Comparison of ENCODE assay signal across 8 mouse cellular contexts in genomic region chr6:115838161-115838597, GRCm38 (mm10). TPM values are rescaled to one million over a fixed set of nuclear protein-coding genes. Genes with fewer than 3 reads are reported as not detected.
DNase-seq lines count a peak whose midpoint lies in the region; ATAC-seq lines count a peak whose summit lies in the region.

TSS of gene Efcab12 (minus strand) at chr6:115838412.

- H3K27ac ChIP-seq in hindbrain, embryonic 13.5 days: peak within 1 kb of the TSS; percentile 66
- peak within 1 kb of the TSS; percentile 6; the same call in 1 of the 2 replicates for H3K27ac ChIP-seq in lung, embryonic 16.5 days (ENCODE audit: low read length)

- H3K9me3 ChIP-seq in hindbrain, embryonic 13.5 days: no peaks in the 10 kb centered on the region
- no peaks in the 10 kb centered on the region for H3K9me3 ChIP-seq in lung, embryonic 16.5 days (ENCODE audit: control insufficient read depth, low read length)

- ATAC-seq in hindbrain, embryonic 13.5 days (ENCODE audit: low FRiP score): peak; percentile 95
- ATAC-seq in lung, embryonic 16.5 days (ENCODE audit: low read depth): peak; percentile 92

- H3K9ac ChIP-seq in hindbrain, embryonic 13.5 days: peak within 1 kb of the TSS; percentile 64
- peak within 1 kb of the TSS; percentile 49 for H3K9ac ChIP-seq in lung, embryonic 16.5 days (ENCODE audit: low read length)

- peaks cover 13% of the 10 kb centered on the region for H3K36me3 ChIP-seq in hindbrain, embryonic 13.5 days
- H3K36me3 ChIP-seq in lung, embryonic 16.5 days (ENCODE audit: control insufficient read depth, insufficient read depth, low read length): no peaks in the 10 kb centered on the region; the same call in 1 of the 2 replicates

- 2% methylated on average over 19 of the region's 19 CpGs for WGBS in hindbrain, embryonic 13.5 days
- whole genome bisulfite sequencing in lung, embryonic 16.5 days: 1% methylated on average over 19 of the region's 19 CpGs

- peak within 1 kb of the TSS; percentile 36 for H3K4me3 ChIP-seq in hindbrain, embryonic 13.5 days
- peak within 1 kb of the TSS; percentile 40 for H3K4me3 ChIP-seq in lung, embryonic 16.5 days (ENCODE audit: low read length)

- H3K4me1 ChIP-seq in hindbrain, embryonic 13.5 days (replicated peaks): peaks cover 17% of the 10 kb centered on the region
- peaks cover 5% of the 10 kb centered on the region; the same call in 1 of the 2 replicates for H3K4me1 ChIP-seq in lung, embryonic 16.5 days (replicated peaks; ENCODE audit: control insufficient read depth, insufficient read depth, low read length)

- H3K27me3 ChIP-seq in hindbrain, embryonic 13.5 days: no peaks in the 10 kb centered on the region
- H3K27me3 ChIP-seq in lung, embryonic 16.5 days (ENCODE audit: control insufficient read depth, insufficient read depth, low read depth, low read length): no peaks in the 10 kb centered on the region

- DNase-seq in ZHBTc4 (ENCODE audit: low read depth, low spot score): peak; percentile 96
- peak; percentile 72 to 77 for DNase-seq in cerebellum, postnatal 14 days
- peak; percentile 64 to 68 for DNase-seq in frontal cortex, postnatal 14 days (ENCODE audit: low spot score in 2 of 2)
- DNase-seq in layer of hippocampus, postnatal 10 days (ENCODE audit: low spot score in 2 of 2): peak; percentile 54 to 59
- DNase-seq in ovary, postnatal 14 days (ENCODE audit: low spot score): peak; percentile 46
- peak; percentile 48 for DNase-seq in urinary bladder, postnatal 25 days (ENCODE audit: low spot score)

- H3K4me2 ChIP-seq in hindbrain, embryonic 13.5 days: peak within 1 kb of the TSS; percentile 67
- H3K4me2 ChIP-seq in lung, embryonic 16.5 days (ENCODE audit: low read depth, low read length): peak within 1 kb of the TSS; percentile 63

RNA-seq across cellular contexts. Expression of gene Efcab12, which starts in this region (rescaled TPM):
- 3.0 and 3.4 TPM in 2 replicates for polyA plus RNA-seq in hindbrain, embryonic 13.5 days (2015; fragmentation: Nextera tagmentation; extraction: Ambion mirVana)
- total RNA-seq in layer of hippocampus, postnatal 10 days (2021): 1 to 10 TPM; 2.9 to 3.5 TPM
- polyA plus RNA-seq in lung, embryonic 16.5 days (2015; fragmentation: Nextera tagmentation; extraction: Ambion mirVana): 1.8 and 2.1 TPM in 2 replicates

Comparison
In these comparisons a context has a peak if more than half of its experiments do, and no peak if none do; other contexts are left out.
1. Peak in every context shown above with its lines: DNase-seq, ATAC-seq, H3K4me3 ChIP-seq and H3K27ac ChIP-seq.
2. DNase-seq: peak in every context shown above with its lines; median percentile 96 in ZHBTc4; 74 in cerebellum, postnatal 14 days; 66 in frontal cortex, postnatal 14 days; 56 in layer of hippocampus, postnatal 10 days; 48 in urinary bladder, postnatal 25 days; 46 in ovary, postnatal 14 days.